ENCODE assay signal across 18 mouse cellular contexts in the genomic region with DNA sequence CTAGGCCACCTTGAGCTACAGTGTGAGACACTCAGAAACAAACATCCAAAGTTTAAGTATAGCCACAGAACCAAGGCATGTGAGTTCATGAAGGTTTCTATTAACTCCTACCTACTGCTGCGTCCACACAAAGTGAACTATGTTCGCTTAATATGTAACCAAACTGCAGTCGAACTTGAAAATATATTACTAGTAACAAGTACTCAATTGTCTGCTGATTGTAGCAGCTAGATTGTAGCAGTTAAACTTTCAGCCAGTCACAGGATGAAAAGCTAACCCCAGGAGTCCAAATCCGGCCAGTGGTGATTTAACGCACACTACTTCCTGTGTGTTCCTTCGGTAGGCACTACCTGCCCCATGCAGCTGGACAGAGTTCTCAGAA.
DNase-seq lines count a peak whose midpoint lies in the region; ATAC-seq and TF ChIP-seq lines count a peak whose summit lies in the region.
"Had no signal": no experiment of that assay in that cellular context is flagged by ENCODE, and none has a peak within 500 bp of the region (broad histone marks: within the 10 kb centered on the region; RNA-seq: fewer than 3 reads in every experiment).

No protein-coding gene starts in this region.

- WGBS in intestine, embryonic 15.5 days = 41% methylated on average over 6 of the region's 6 CpGs
- 41% methylated on average over 6 of the region's 6 CpGs for WGBS in kidney, postnatal 0 days

- ATAC-seq in intestine, embryonic 15.5 days = peak; percentile 73
- ATAC-seq in kidney, postnatal 0 days (replicated peaks; ENCODE audit: low FRiP score, low read depth) = peak; percentile 82
- no peak for ATAC-seq in erythroid progenitor cell, adult 5-6 weeks (replicated peaks; ENCODE audit: low FRiP score, poor library complexity, severe bottlenecking)
- ATAC-seq: forebrain, embryonic 13.5 days had no signal

- no peak overlapping the region for H3K4me3 ChIP-seq in intestine, embryonic 15.5 days (replicated peaks)
- H3K4me3 ChIP-seq in kidney, postnatal 0 days (replicated peaks; ENCODE audit: low read depth, low read length) = no peak overlapping the region
- H3K4me3 ChIP-seq: embryonic facial prominence, embryonic 15.5 days; forebrain, embryonic 13.5 days; hindbrain, embryonic 13.5 days; limb, embryonic 12.5 days; liver, embryonic 15.5 days; midbrain, embryonic 10.5 days had no signal

- peak overlapping the region; percentile 63 for H3K27ac ChIP-seq in intestine, embryonic 15.5 days
- H3K27ac ChIP-seq in kidney, postnatal 0 days = peak overlapping the region; percentile 63; the same call in 1 of the 2 replicates
- H3K27ac ChIP-seq: embryonic facial prominence, embryonic 15.5 days; forebrain, embryonic 13.5 days; hindbrain, embryonic 13.5 days; limb, embryonic 12.5 days; liver, embryonic 15.5 days; midbrain, embryonic 10.5 days had no signal

- 0 out of 2 replicates have a peak, but pooled peaks cover 3% of the 10 kb centered on the region for H3K4me1 ChIP-seq in intestine, embryonic 15.5 days (replicated peaks)
- H3K4me1 ChIP-seq in kidney, postnatal 0 days (replicated peaks; ENCODE audit: insufficient read depth, low read length) = no peaks in the 10 kb centered on the region
- H3K4me1 ChIP-seq: embryonic facial prominence, embryonic 15.5 days; forebrain, embryonic 13.5 days; hindbrain, embryonic 13.5 days; limb, embryonic 12.5 days; midbrain, embryonic 10.5 days had no signal

- TF ChIP-seq CTCF in kidney, postnatal 0 days (IDR thresholded peaks at IDR 0.05; ENCODE audit: low read depth) = no peak

- H3K36me3 ChIP-seq in intestine, embryonic 15.5 days = no peaks in the 10 kb centered on the region
- H3K36me3 ChIP-seq in kidney, postnatal 0 days (ENCODE audit: insufficient read depth, low read length) = no peaks in the 10 kb centered on the region
- H3K36me3 ChIP-seq: embryonic facial prominence, embryonic 15.5 days; hindbrain, embryonic 13.5 days; limb, embryonic 12.5 days; liver, embryonic 15.5 days; midbrain, embryonic 10.5 days had no signal

- no peaks in the 10 kb centered on the region for H3K27me3 ChIP-seq in intestine, embryonic 15.5 days (replicated peaks)
- no peaks in the 10 kb centered on the region for H3K27me3 ChIP-seq in kidney, postnatal 0 days (ENCODE audit: insufficient read depth, low read length)
- H3K27me3 ChIP-seq: embryonic facial prominence, embryonic 15.5 days; forebrain, embryonic 13.5 days; hindbrain, embryonic 13.5 days; limb, embryonic 12.5 days; liver, embryonic 15.5 days had no signal

- no peak overlapping the region for H3K9ac ChIP-seq in intestine, embryonic 15.5 days
- H3K9ac ChIP-seq in kidney, postnatal 0 days (ENCODE audit: low read depth, low read length) = no peak overlapping the region
- H3K9ac ChIP-seq: embryonic facial prominence, embryonic 15.5 days; forebrain, embryonic 13.5 days; hindbrain, embryonic 13.5 days; limb, embryonic 12.5 days; liver, embryonic 15.5 days had no signal

- H3K9me3 ChIP-seq in intestine, embryonic 15.5 days = no peaks in the 10 kb centered on the region
- no peaks in the 10 kb centered on the region for H3K9me3 ChIP-seq in kidney, postnatal 0 days (replicated peaks; ENCODE audit: low read length)
- H3K9me3 ChIP-seq: embryonic facial prominence, embryonic 15.5 days; forebrain, embryonic 13.5 days; hindbrain, embryonic 13.5 days; limb, embryonic 12.5 days; liver, embryonic 15.5 days; midbrain, embryonic 10.5 days had no signal

- H3K4me2 ChIP-seq in intestine, embryonic 15.5 days (replicated peaks) = no peak overlapping the region
- H3K4me2 ChIP-seq in kidney, postnatal 0 days (ENCODE audit: low read length) = no peak overlapping the region
- H3K4me2 ChIP-seq: embryonic facial prominence, embryonic 15.5 days; forebrain, embryonic 13.5 days; heart, embryonic 11.5 days; hindbrain, embryonic 13.5 days; limb, embryonic 12.5 days; liver, embryonic 15.5 days had no signal

- peak; percentile 75 for DNase-seq in kidney, adult 11 months
- peak; percentile 15 for DNase-seq in kidney, postnatal 0 days (ENCODE audit: low spot score)
- peak; percentile 44 for DNase-seq in testis, postnatal 10 days (ENCODE audit: low spot score)
- no peak for DNase-seq in thymus, postnatal 36 days
- DNase-seq in cerebellum, postnatal 4 days (ENCODE audit: low spot score in 2 of 2) = no peak
- DNase-seq: cerebellum, adult 9-10 months; heart, postnatal 14 days; right cerebral cortex, postnatal 14 days; thymus, adult 18-20 months had no signal

Comparison
In these comparisons a context has a peak if more than half of its experiments do, and no peak if none do; other contexts are left out.
1. DNase-seq: peak in kidney, adult 11 months (single experiment), kidney, postnatal 0 days (single experiment) and testis, postnatal 10 days (single experiment); none in thymus, postnatal 36 days (0 of 2) and cerebellum, postnatal 4 days (0 of 2).